Mouse (Mus musculus) heart, postnatal 0 days (tissue): ENCODE data around the gene Tmem72. TPM values are rescaled to one million over a fixed set of nuclear protein-coding genes. Genes with fewer than 3 reads are reported as not detected.

Experiments used
- ATAC-seq: fragments of 200-750 bp; cut with Nextera tagmentation; 2 replicates; pipeline ENCODE4 v1.8.0; 2017; ENCODE audit warnings: low read depth, moderate number of reproducible peaks, moderate library complexity; ENCODE audit not compliant: insufficient read depth
- DNase-seq: peaks from one replicate; pipeline ENCODE4 v3.0.0-alpha.2; 2016; ENCODE audit warnings: low spot score
- H3K27ac ChIP-seq: fragments of 300-500 bp; sonication (generic); 2 replicates; pipeline ENCODE4 v1.5.1; 2014; ENCODE audit warnings: low read depth, mild to moderate bottlenecking
- H3K27me3 ChIP-seq: fragments of 300-500 bp; sonication (generic); 2 replicates; pipeline ENCODE4 v1.6.1; 2014; ENCODE audit warnings: low read length, mixed read lengths; ENCODE audit not compliant: control insufficient read depth, insufficient read depth
- H3K36me3 ChIP-seq: fragments of 300-500 bp; sonication (generic); replicated peaks from 2 replicates; pipeline ENCODE4 v1.6.1; 2014; ENCODE audit warnings: low read length, mixed read lengths; ENCODE audit not compliant: control insufficient read depth, insufficient read depth
- H3K4me1 ChIP-seq: fragments of 300-500 bp; sonication (generic); 2 replicates; pipeline ENCODE4 v1.6.1; 2014; ENCODE audit warnings: antibody characterized with exemption; ENCODE audit not compliant: control insufficient read depth, insufficient read depth
- H3K4me2 ChIP-seq: fragments of 300-500 bp; sonication (generic); 2 replicates; pipeline ENCODE4 v1.6.1; 2014; ENCODE audit warnings: low read depth, mild to moderate bottlenecking, low read length, moderate library complexity
- H3K4me3 ChIP-seq: fragments of 300-500 bp; sonication (generic); 2 replicates; pipeline ENCODE4 v1.5.1; 2014; ENCODE audit warnings: low read depth, low read length
- H3K9ac ChIP-seq: fragments of 300-500 bp; sonication (generic); replicated peaks from 2 replicates; pipeline ENCODE4 v1.6.1; 2014; ENCODE audit warnings: low read depth, low read length, mixed read lengths
- H3K9me3 ChIP-seq: fragments of 300-500 bp; sonication (generic); replicated peaks from 2 replicates; pipeline ENCODE4 v1.6.1; 2016; ENCODE audit warnings: low read length; ENCODE audit not compliant: control insufficient read depth
- CTCF ChIP-seq: IDR thresholded peaks from 2 replicates; pipeline ENCODE4 v1.5.1; 2016; ENCODE audit warnings: antibody characterized with exemption, control low read depth, low read depth
- EP300 ChIP-seq: IDR thresholded peaks from 2 replicates; pipeline ENCODE4 v1.6.1; 2016; ENCODE audit warnings: antibody characterized with exemption, low read depth
- WGBS: fragments of 180-500 bp; shearing (Covaris S2); extraction: QIAGEN DNeasy Blood & Tissue Kit; methylation state at CpG from one replicate; pipeline ENCODE4 v1.1.7; 2014; 5-methylcytosine and 5-hydroxymethylcytosine counted together
- polyA plus RNA-seq: library from polyadenylated mRNA; unstranded; fragments of >200 nt; fragmentation: Nextera tagmentation; extraction: Ambion mirVana; gene quantifications from 2 replicates; pipeline ENCODE4 v1.2.1, GENCODE M21; 2015
- total RNA-seq: library from RNA; depleted of rRNA; stranded (reverse); fragments of >200 nt; gene quantifications from 2 replicates; pipeline ENCODE4 v1.2.3, GENCODE M21; 2014; ENCODE audit warnings: low replicate concordance

The Tmem72 gene
- total and polyA plus RNA-seq, 2 experiments from 2014 or later: 0.05 to 0.15 TPM

DNA sequence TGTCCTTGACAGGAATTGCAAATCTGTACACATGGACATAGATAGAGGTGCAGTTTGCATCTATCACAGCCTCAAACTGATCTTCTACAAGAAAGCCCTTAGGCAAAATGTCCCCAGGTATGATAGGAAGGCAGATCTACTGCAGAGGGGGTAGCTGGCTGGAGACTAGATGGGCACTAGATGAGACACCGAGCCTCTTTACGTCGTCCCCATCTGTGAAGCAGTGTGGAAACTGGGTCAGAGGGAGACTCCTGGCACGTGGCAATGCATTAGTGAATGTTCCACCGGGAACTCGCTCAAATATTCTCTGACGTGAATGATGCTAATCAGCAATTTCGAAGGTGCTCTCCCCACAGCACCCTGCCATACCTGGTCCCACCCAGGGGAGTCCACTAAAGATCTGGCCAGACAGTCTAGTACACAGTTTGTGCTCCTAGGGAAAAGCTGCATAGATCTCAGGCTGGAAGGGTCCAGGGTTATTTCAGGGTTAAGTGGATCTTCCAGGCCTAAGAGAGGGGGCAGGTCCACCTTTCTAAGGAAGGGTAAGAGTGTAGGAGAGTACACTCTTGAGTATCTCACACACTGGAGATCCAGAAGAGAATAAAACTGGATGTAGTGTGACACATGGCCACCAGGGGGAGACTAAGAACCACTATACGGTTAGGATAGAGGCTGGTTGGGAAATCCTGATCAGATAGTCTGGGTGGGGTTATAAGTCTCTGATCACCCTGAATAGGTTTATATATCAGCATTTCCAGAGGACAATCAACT is 62.8 kb downstream of the Tmem72 start:
- H3K9ac ChIP-seq: no peak overlapping the region
- peaks cover 13% of the 10 kb centered on the region; the same call in 1 of the 2 replicates for H3K36me3 ChIP-seq
- DNase-seq (peak; percentile 66), ATAC-seq (peak; percentile 34)
- no peaks in the 10 kb centered on the region for H3K27me3 ChIP-seq
- no peaks in the 10 kb centered on the region for H3K9me3 ChIP-seq
- peak overlapping the region; percentile 73 for H3K4me2 ChIP-seq
- no peak for TF ChIP-seq EP300
- TF ChIP-seq CTCF: peak; percentile 87
- H3K4me1 ChIP-seq: peaks cover 9% of the 10 kb centered on the region; the same call in 1 of the 2 replicates
- no peak overlapping the region for H3K4me3 ChIP-seq
- WGBS: 51% methylated on average over 9 of the region's 9 CpGs
- H3K27ac ChIP-seq: no peak overlapping the region; the same call in 1 of the 2 replicates

DNA sequence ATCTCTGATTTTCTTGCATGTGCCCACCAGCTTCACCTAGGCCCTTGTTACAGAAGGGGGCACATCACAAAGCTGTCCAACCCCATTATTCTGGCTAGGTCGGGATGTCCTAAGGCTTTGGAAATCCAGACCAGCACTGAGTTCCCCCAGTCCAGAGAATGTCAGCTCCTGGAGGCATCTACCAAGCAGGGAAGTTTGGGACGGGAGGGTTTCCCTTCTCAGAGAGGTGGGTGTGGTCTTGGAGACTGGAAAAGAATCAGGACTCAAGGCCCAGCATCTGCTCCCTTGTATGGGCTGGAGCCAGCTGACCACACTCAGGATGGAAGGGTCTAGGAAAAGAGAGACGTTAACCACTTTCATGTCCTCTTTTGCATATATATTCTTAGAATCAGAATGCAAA is 63.5 kb downstream of the Tmem72 start:
- H3K9ac ChIP-seq: peak overlapping the region; percentile 45
- DNase-seq: no peak
- H3K4me3 ChIP-seq: peak overlapping the region; percentile 56; the same call in 1 of the 2 replicates
- TF ChIP-seq CTCF (no peak), EP300 (no peak)
- peaks cover 13% of the 10 kb centered on the region; the same call in 1 of the 2 replicates for H3K36me3 ChIP-seq
- no peak for ATAC-seq
- H3K27me3 ChIP-seq: no peaks in the 10 kb centered on the region
- peaks cover 10% of the 10 kb centered on the region; the same call in 1 of the 2 replicates for H3K4me1 ChIP-seq
- H3K4me2 ChIP-seq: peak overlapping the region; percentile 73
- H3K27ac ChIP-seq: peak overlapping the region; percentile 94
- H3K9me3 ChIP-seq: no peaks in the 10 kb centered on the region
- 58% methylated on average over 3 of the region's 3 CpGs for WGBS

DNA sequence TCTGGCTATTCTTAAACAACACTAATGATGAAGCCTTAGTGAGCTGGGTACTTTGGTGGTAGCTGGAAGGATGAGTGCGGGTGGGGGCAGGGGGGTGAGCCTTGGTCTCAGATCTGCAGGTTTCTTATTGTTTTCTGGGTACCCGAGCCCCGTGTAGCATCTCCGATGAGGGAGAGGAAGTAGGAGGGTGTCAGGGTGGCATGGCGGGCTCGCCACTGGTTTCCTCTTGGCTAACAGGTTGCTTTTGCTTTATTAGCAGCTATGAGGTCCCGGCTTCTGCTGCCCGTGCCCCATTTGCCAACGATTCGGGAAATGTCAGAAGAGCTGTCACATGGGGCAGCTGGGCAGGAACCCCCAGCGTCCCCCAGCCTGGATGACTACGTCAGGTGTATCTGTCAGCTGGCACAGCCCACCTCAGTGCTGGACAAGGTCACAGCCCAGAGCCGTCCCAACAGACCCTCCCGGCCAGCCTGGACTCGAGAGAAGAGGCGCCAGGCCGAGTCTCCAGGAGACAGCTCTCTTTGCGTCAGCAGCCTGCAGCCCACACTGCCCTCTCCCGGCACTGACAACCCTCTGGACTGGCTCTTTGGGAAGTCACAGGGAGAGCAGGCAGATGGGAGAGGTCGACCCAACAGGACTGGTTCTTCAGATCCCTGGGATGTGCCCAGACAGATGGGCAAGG is 65.1 kb downstream of the Tmem72 start:
- peaks cover 13% of the 10 kb centered on the region; the same call in 1 of the 2 replicates for H3K36me3 ChIP-seq
- H3K27ac ChIP-seq: peak overlapping the region; percentile 94
- H3K27me3 ChIP-seq: no peaks in the 10 kb centered on the region
- H3K9me3 ChIP-seq: no peaks in the 10 kb centered on the region
- H3K4me1 ChIP-seq: peaks cover 21% of the 10 kb centered on the region; the same call in 1 of the 2 replicates
- H3K4me3 ChIP-seq: peak overlapping the region; percentile 56
- ATAC-seq (peak; percentile 74), DNase-seq (peak; percentile 80)
- H3K4me2 ChIP-seq: peak overlapping the region; percentile 73
- peak; percentile 84 for TF ChIP-seq CTCF
- 0 out of 2 replicates have a peak, but pooled peaks have one; percentile 32 for TF ChIP-seq EP300
- peak overlapping the region; percentile 79 for H3K9ac ChIP-seq
- WGBS: 27% methylated on average over 20 of the region's 20 CpGs

DNA sequence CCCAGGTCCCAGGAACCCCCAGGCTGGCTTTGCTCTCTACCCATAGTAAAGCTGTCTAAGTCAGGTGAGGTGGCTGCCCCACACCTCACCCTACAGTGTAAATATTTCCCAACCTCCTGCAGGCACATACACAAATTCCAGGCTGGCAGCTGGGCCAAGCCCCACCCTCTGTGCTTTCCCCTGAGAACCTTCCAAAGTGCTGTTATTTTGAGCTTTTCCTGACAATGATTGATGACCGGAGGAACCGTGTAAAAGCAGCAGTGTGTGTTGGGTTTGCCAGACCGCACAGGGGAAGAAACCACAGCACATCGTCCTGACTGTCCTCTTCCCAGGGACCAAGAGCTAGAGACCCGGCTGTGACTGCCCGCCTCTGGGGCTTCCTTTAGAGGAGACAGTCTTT is 66.3 kb downstream of the Tmem72 start, which contains the start of gene Depp1:
Gene Depp1 (plus strand): TSS at position 204 of the 400 bp plus-strand sequence.
- ATAC-seq: peak; percentile 60
- H3K36me3 ChIP-seq: peaks cover 13% of the 10 kb centered on the region; the same call in 1 of the 2 replicates
- H3K27ac ChIP-seq: peak within 1 kb of the TSS; percentile 94

DNA sequence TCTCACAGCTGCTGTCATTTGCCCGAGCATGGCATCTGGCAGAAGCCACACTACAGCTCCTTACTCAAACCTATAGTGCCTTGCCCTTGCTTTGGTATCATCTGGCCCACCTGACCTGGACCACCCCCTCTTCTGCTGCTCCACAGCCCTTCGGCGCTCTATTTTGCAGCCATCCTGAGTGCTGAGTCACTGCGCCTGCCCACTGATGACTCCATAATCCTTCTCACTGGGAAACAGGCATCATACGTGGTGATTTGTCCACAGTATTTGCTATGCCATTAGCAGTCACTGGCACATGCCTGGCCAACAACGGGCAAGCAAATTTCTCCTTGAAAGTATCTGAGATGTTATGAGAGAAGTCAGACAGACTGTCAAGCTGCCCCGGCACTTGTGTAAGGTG is 66.9 kb downstream of the Tmem72 start:
- no peak for DNase-seq
- Histone ChIP-seq H3K9me3 (no peaks in the 10 kb centered on the region), H3K4me3 (no peak overlapping the region), H3K27ac (peak overlapping the region; percentile 94), H3K4me1 (peaks cover 33% of the 10 kb centered on the region), H3K36me3 (peaks cover 13% of the 10 kb centered on the region; the same call in 1 of the 2 replicates), H3K27me3 (no peaks in the 10 kb centered on the region), H3K9ac (peak overlapping the region; percentile 79; the same call in 1 of the 2 replicates), H3K4me2 (no peak overlapping the region; the same call in 1 of the 2 replicates)
- TF ChIP-seq EP300: no peak
- TF ChIP-seq CTCF: no peak
- ATAC-seq: no peak
- 68% methylated on average over 7 of the region's 7 CpGs for WGBS

More for the DNA sequence above, 66.3 kb downstream of the Tmem72 start, which contains the start of gene Depp1:
- 5% methylated on average over 6 of the region's 6 CpGs for WGBS
- TF ChIP-seq EP300 (no peak; the same call in 1 of the 2 replicates), CTCF (no peak)
- Histone ChIP-seq H3K4me2 (peak within 1 kb of the TSS; percentile 73), H3K27me3 (no peaks in the 10 kb centered on the region), H3K9me3 (no peaks in the 10 kb centered on the region), H3K4me3 (peak within 1 kb of the TSS; percentile 56), H3K4me1 (peaks cover 27% of the 10 kb centered on the region), H3K9ac (peak within 1 kb of the TSS; percentile 79)
- DNase-seq: peak; percentile 71
